Mouse (Mus musculus) gonadal fat pad, adult 2 months (tissue): ENCODE measurements around the gene Cubn. TPM values are rescaled to one million over a fixed set of nuclear protein-coding genes. Genes with fewer than 3 reads are reported as not detected.
A peak's percentile ranks its signal among the peaks of the same experiment; 100 is the strongest.

Experiments
- DNase-seq: peaks from one replicate; pipeline ENCODE4 v3.0.0-alpha.2; 2012; ENCODE audit warnings: low read depth
- polyA plus RNA-seq: library from polyadenylated mRNA; depleted of rRNA; stranded (reverse); fragments of >200 nt; gene quantifications from 2 replicates; pipeline ENCODE4 v1.2.3, GENCODE M21; 2012

Gene Cubn
- polyA plus RNA-seq, 1 experiment, result 0.07 TPM

GRCm38 (mm10) chr2:13484566-13484965 is 7.0 kb downstream of the Cubn start:
- no peak for DNase-seq

- no peak for DNase-seq
Measured at GRCm38 (mm10) chr2:13480744-13481143, 10.9 kb downstream of the Cubn start.

GRCm38 (mm10) chr2:13479165-13479564 is 12.4 kb downstream of the Cubn start:
- no peak for DNase-seq

- no peak for DNase-seq
Measured at GRCm38 (mm10) chr2:13470108-13470507, 21.5 kb downstream of the Cubn start.

- DNase-seq, result no peak
Measured at GRCm38 (mm10) chr2:13469641-13470040, 22.0 kb downstream of the Cubn start.

GRCm38 (mm10) chr2:13466685-13467084 is 24.9 kb downstream of the Cubn start:
- DNase-seq, result no peak

GRCm38 (mm10) chr2:13458088-13458487 is 33.5 kb downstream of the Cubn start:
- no peak for DNase-seq

- no peak for DNase-seq
Measured at GRCm38 (mm10) chr2:13456821-13457220, 34.8 kb downstream of the Cubn start.

GRCm38 (mm10) chr2:13451495-13452491 is 39.8 kb downstream of the Cubn start:
- no peak for DNase-seq

- DNase-seq, result no peak
Measured at GRCm38 (mm10) chr2:13450895-13451294, 40.7 kb downstream of the Cubn start.

GRCm38 (mm10) chr2:13450470-13450869 is 41.1 kb downstream of the Cubn start:
- DNase-seq, result no peak

- DNase-seq, result no peak
Measured at GRCm38 (mm10) chr2:13445156-13445555, 46.5 kb downstream of the Cubn start.

GRCm38 (mm10) chr2:13438983-13439382 is 52.6 kb downstream of the Cubn start:
- DNase-seq, result no peak

- DNase-seq, result no peak
Measured at GRCm38 (mm10) chr2:13438275-13438845, 53.3 kb downstream of the Cubn start.

- DNase-seq, result no peak
Measured at GRCm38 (mm10) chr2:13432002-13432401, 59.6 kb downstream of the Cubn start.

- peak; percentile 34 for DNase-seq
Measured at GRCm38 (mm10) chr2:13421974-13422760, 69.4 kb downstream of the Cubn start.

GRCm38 (mm10) chr2:13416765-13417524 is 74.7 kb downstream of the Cubn start:
- no peak for DNase-seq

GRCm38 (mm10) chr2:13413520-13414178 is 78.0 kb downstream of the Cubn start:
- no peak for DNase-seq

- DNase-seq, result no peak
Measured at GRCm38 (mm10) chr2:13410660-13411059, 81.0 kb downstream of the Cubn start.

- no peak for DNase-seq
Measured at GRCm38 (mm10) chr2:13409767-13410519, 81.7 kb downstream of the Cubn start.
